Mouse (Mus musculus): ENCODE data around the gene Prpf19.

GRCm38 (mm10) chr19:10904512-10904911, 9.5 kb downstream of the Prpf19 start:
- no peak for TF ChIP-seq CTCF (IDR thresholded peaks at IDR 0.05; ENCODE audit: borderline replicate concordance, insufficient read depth, low read length)
- TF ChIP-seq POLR2A (IDR thresholded peaks at IDR 0.05; ENCODE audit: low read depth, low read length) = no peak

Data from embryonic fibroblast, embryonic 13.5 days (primary cell).